Mouse (Mus musculus): ENCODE data around the gene Fam241a. TPM values are rescaled to one million over a fixed set of nuclear protein-coding genes. Genes with fewer than 3 reads are reported as not detected.

Gene Fam241a
- polyA plus RNA-seq (2015; fragmentation: Nextera tagmentation; extraction: Ambion mirVana) = 10.7 and 11.9 TPM in 2 replicates

GRCm38 (mm10) chr3:127895792-127896541, at the start of gene Fam241a:
Fam241a (minus strand) TSS chr3:127896324.
- ATAC-seq (ENCODE audit: insufficient number of reproducible peaks, low FRiP score, low TSS enrichment, low read depth) = peak; percentile 95
- no peaks in the 10 kb centered on the region for H3K4me1 ChIP-seq
- peak within 1 kb of the TSS; percentile 81 for H3K4me2 ChIP-seq (replicated peaks)
- under 1% methylated on average over 84 of the region's 94 CpGs for WGBS
- peak within 1 kb of the TSS; percentile 84 for H3K4me3 ChIP-seq (replicated peaks)
- no peaks in the 10 kb centered on the region for H3K36me3 ChIP-seq
- 0 out of 2 replicates have a peak, but pooled peaks cover 3% of the 10 kb centered on the region for H3K27me3 ChIP-seq
- peak within 1 kb of the TSS; percentile 54 for H3K9ac ChIP-seq
- no peaks in the 10 kb centered on the region for H3K9me3 ChIP-seq (replicated peaks)
- H3K27ac ChIP-seq (replicated peaks) = peak within 1 kb of the TSS; percentile 78

GRCm38 (mm10) chr3:127932453-127932852, 36.3 kb upstream of the Fam241a start:
- Histone ChIP-seq H3K9me3 (replicated peaks) (no peaks in the 10 kb centered on the region), H3K36me3 (no peaks in the 10 kb centered on the region), H3K27ac (replicated peaks) (no peak overlapping the region), H3K27me3 (no peaks in the 10 kb centered on the region), H3K4me1 (no peaks in the 10 kb centered on the region), H3K4me3 (replicated peaks) (no peak overlapping the region), H3K4me2 (replicated peaks) (no peak overlapping the region), H3K9ac (no peak overlapping the region)
- no peak for ATAC-seq (ENCODE audit: insufficient number of reproducible peaks, low FRiP score, low TSS enrichment, low read depth)
- WGBS = 87% methylated on average over 11 of the region's 11 CpGs

- H3K27ac ChIP-seq (replicated peaks) = 0 out of 2 replicates have a peak overlapping the region, but pooled peaks have one; percentile 11
- H3K4me2 ChIP-seq (replicated peaks) = no peak overlapping the region
Observed at GRCm38 (mm10) chr3:127930326-127931012, 34.3 kb upstream of the Fam241a start.

GRCm38 (mm10) chr3:127929921-127930320, 33.8 kb upstream of the Fam241a start:
- Histone ChIP-seq H3K36me3 (no peaks in the 10 kb centered on the region), H3K27ac (replicated peaks) (0 out of 2 replicates have a peak overlapping the region, but pooled peaks have one; percentile 11), H3K27me3 (no peaks in the 10 kb centered on the region), H3K4me2 (replicated peaks) (no peak overlapping the region), H3K4me1 (no peaks in the 10 kb centered on the region), H3K4me3 (replicated peaks) (no peak overlapping the region), H3K9me3 (replicated peaks) (no peaks in the 10 kb centered on the region), H3K9ac (no peak overlapping the region)
- no peak for ATAC-seq (ENCODE audit: insufficient number of reproducible peaks, low FRiP score, low TSS enrichment, low read depth)
- WGBS = 68% methylated on average over 9 of the region's 9 CpGs

More at GRCm38 (mm10) chr3:127930326-127931012, 34.3 kb upstream of the Fam241a start:
- H3K27me3 ChIP-seq = no peaks in the 10 kb centered on the region
- H3K9ac ChIP-seq = no peak overlapping the region
- WGBS = 77% methylated on average over 9 of the region's 9 CpGs
- no peaks in the 10 kb centered on the region for H3K4me1 ChIP-seq
- H3K9me3 ChIP-seq (replicated peaks) = no peaks in the 10 kb centered on the region
- H3K4me3 ChIP-seq (replicated peaks) = no peak overlapping the region
- H3K36me3 ChIP-seq = no peaks in the 10 kb centered on the region
- ATAC-seq (ENCODE audit: insufficient number of reproducible peaks, low FRiP score, low TSS enrichment, low read depth) = no peak

- Histone ChIP-seq H3K27ac (replicated peaks) (no peak overlapping the region), H3K4me3 (replicated peaks) (no peak overlapping the region), H3K9ac (no peak overlapping the region), H3K27me3 (no peaks in the 10 kb centered on the region), H3K4me1 (no peaks in the 10 kb centered on the region), H3K4me2 (replicated peaks) (no peak overlapping the region), H3K9me3 (replicated peaks) (no peaks in the 10 kb centered on the region), H3K36me3 (no peaks in the 10 kb centered on the region)
- 52% methylated on average over 9 of the region's 9 CpGs for WGBS
- no peak for ATAC-seq (ENCODE audit: insufficient number of reproducible peaks, low FRiP score, low TSS enrichment, low read depth)
Observed at GRCm38 (mm10) chr3:127926635-127927183, 30.6 kb upstream of the Fam241a start.

- 75% methylated on average over 2 of the region's 2 CpGs for WGBS
- Histone ChIP-seq H3K36me3 (no peaks in the 10 kb centered on the region), H3K27ac (replicated peaks) (no peak overlapping the region), H3K9me3 (replicated peaks) (no peaks in the 10 kb centered on the region), H3K27me3 (no peaks in the 10 kb centered on the region), H3K4me1 (no peaks in the 10 kb centered on the region), H3K9ac (no peak overlapping the region), H3K4me3 (replicated peaks) (no peak overlapping the region), H3K4me2 (replicated peaks) (no peak overlapping the region)
- no peak for ATAC-seq (ENCODE audit: insufficient number of reproducible peaks, low FRiP score, low TSS enrichment, low read depth)
Observed at GRCm38 (mm10) chr3:127924464-127924863, 28.3 kb upstream of the Fam241a start.

- Histone ChIP-seq H3K4me2 (replicated peaks) (no peak overlapping the region), H3K9ac (no peak overlapping the region), H3K27me3 (no peaks in the 10 kb centered on the region), H3K9me3 (replicated peaks) (no peaks in the 10 kb centered on the region), H3K27ac (replicated peaks) (no peak overlapping the region), H3K4me3 (replicated peaks) (no peak overlapping the region), H3K4me1 (no peaks in the 10 kb centered on the region), H3K36me3 (no peaks in the 10 kb centered on the region)
- 32% methylated on average over 2 of the region's 2 CpGs for WGBS
- ATAC-seq (ENCODE audit: insufficient number of reproducible peaks, low FRiP score, low TSS enrichment, low read depth) = no peak
Observed at GRCm38 (mm10) chr3:127923183-127923582, 27.1 kb upstream of the Fam241a start.

GRCm38 (mm10) chr3:127922125-127922524, 26.0 kb upstream of the Fam241a start:
- no peaks in the 10 kb centered on the region for H3K4me1 ChIP-seq
- H3K9me3 ChIP-seq (replicated peaks) = no peaks in the 10 kb centered on the region
- no peak overlapping the region for H3K4me3 ChIP-seq (replicated peaks)
- H3K4me2 ChIP-seq (replicated peaks) = no peak overlapping the region
- H3K9ac ChIP-seq = no peak overlapping the region
- no peaks in the 10 kb centered on the region for H3K27me3 ChIP-seq
- no peak for ATAC-seq (ENCODE audit: insufficient number of reproducible peaks, low FRiP score, low TSS enrichment, low read depth)
- H3K27ac ChIP-seq (replicated peaks) = no peak overlapping the region
- 60% methylated on average over 5 of the region's 5 CpGs for WGBS
- no peaks in the 10 kb centered on the region for H3K36me3 ChIP-seq

GRCm38 (mm10) chr3:127917999-127918661, 22.0 kb upstream of the Fam241a start:
- Histone ChIP-seq H3K4me3 (replicated peaks) (no peak overlapping the region), H3K36me3 (no peaks in the 10 kb centered on the region), H3K9me3 (replicated peaks) (no peaks in the 10 kb centered on the region), H3K27ac (replicated peaks) (no peak overlapping the region), H3K27me3 (no peaks in the 10 kb centered on the region), H3K9ac (no peak overlapping the region), H3K4me2 (replicated peaks) (no peak overlapping the region), H3K4me1 (no peaks in the 10 kb centered on the region; the same call in 1 of the 2 replicates)
- no peak for ATAC-seq (ENCODE audit: insufficient number of reproducible peaks, low FRiP score, low TSS enrichment, low read depth)
- WGBS = 79% methylated on average over 9 of the region's 9 CpGs

- Histone ChIP-seq H3K9ac (no peak overlapping the region), H3K4me2 (replicated peaks) (no peak overlapping the region), H3K27me3 (no peaks in the 10 kb centered on the region), H3K9me3 (replicated peaks) (no peaks in the 10 kb centered on the region), H3K4me3 (replicated peaks) (no peak overlapping the region), H3K36me3 (no peaks in the 10 kb centered on the region), H3K27ac (replicated peaks) (no peak overlapping the region), H3K4me1 (no peaks in the 10 kb centered on the region; the same call in 1 of the 2 replicates)
- no peak for ATAC-seq (ENCODE audit: insufficient number of reproducible peaks, low FRiP score, low TSS enrichment, low read depth)
- WGBS = 87% methylated on average over 3 of the region's 3 CpGs
Observed at GRCm38 (mm10) chr3:127917549-127917948, 21.4 kb upstream of the Fam241a start.

Measured in embryonic facial prominence, embryonic 15.5 days (tissue).